Mouse (Mus musculus): Measurements from ENCODE around the gene Mast3.

DNA sequence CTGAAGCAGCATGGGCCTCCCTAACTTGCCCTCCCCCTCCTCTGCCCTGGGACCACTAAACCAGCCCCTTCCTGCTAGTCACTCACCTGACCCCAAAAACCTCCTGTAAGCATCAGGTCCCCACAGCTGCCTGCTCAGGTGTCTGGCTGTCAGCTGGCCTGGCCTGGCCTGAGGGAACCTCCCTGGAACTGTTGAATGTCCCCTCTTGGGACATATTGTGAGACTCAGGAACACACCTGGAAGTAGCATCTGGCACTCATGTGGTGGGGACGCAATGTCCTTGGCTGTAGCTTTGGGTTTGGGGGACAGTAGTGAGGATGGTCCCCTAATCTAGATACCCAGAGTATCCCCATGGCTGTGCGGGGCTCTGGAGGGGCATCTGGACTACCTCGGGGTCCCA is 29.2 kb upstream of the Mast3 start:
- TF ChIP-seq POLR2A (IDR thresholded peaks at IDR 0.05; ENCODE audit: borderline replicate concordance, extremely low read depth, insufficient read depth, insufficient read length, poor library complexity, severe bottlenecking) (no peak), CTCF (IDR thresholded peaks at IDR 0.05; ENCODE audit: borderline replicate concordance, extremely low read depth, insufficient read depth, insufficient read length) (no peak)
